Mouse (Mus musculus) natural killer cell, adult 2 months (primary cell): ENCODE measurements around the gene Nek6.
A peak's percentile ranks its signal among the peaks of the same experiment; 100 is the strongest.

Experiments used
- DNase-seq, 2 experiments: peaks; one replicate each; pipeline ENCODE4 v3.0.0; 2022; ENCODE audit warnings: low spot score in 2 of 2

Nek6 gene

GRCm38 (mm10) chr2:38511487-38512307, at the start of gene Nek6:
Nek6 (plus strand) TSS chr2:38511643.
- DNase-seq, result peak; percentile 57 to 62

GRCm38 (mm10) chr2:38462323-38462722, 49.1 kb upstream of the Nek6 start:
- DNase-seq, result no peak

GRCm38 (mm10) chr2:38468845-38469244, 42.6 kb upstream of the Nek6 start:
- DNase-seq, result no peak

- DNase-seq, result peak; percentile 48 to 68
Observed at GRCm38 (mm10) chr2:38471745-38472144, 39.7 kb upstream of the Nek6 start.

GRCm38 (mm10) chr2:38472829-38473228, 38.6 kb upstream of the Nek6 start:
- DNase-seq, result peak; percentile 50 to 69

- DNase-seq, result no peak
Observed at GRCm38 (mm10) chr2:38476871-38477496, 34.5 kb upstream of the Nek6 start.

- DNase-seq, result no peak
Observed at GRCm38 (mm10) chr2:38477497-38477873, 34.0 kb upstream of the Nek6 start.

- peak; percentile 19 to 38 for DNase-seq
Observed at GRCm38 (mm10) chr2:38478683-38479082, 32.8 kb upstream of the Nek6 start.

GRCm38 (mm10) chr2:38479541-38479940, 31.9 kb upstream of the Nek6 start:
- DNase-seq, result no peak

GRCm38 (mm10) chr2:38481166-38481778, 30.2 kb upstream of the Nek6 start:
- peak; percentile 52 to 60 for DNase-seq

- DNase-seq, result no peak
Observed at GRCm38 (mm10) chr2:38482122-38482521, 29.3 kb upstream of the Nek6 start.

GRCm38 (mm10) chr2:38483058-38483704, 28.3 kb upstream of the Nek6 start:
- peak in 1 of 2 experiments; percentile 5 for DNase-seq

- no peak for DNase-seq
Observed at GRCm38 (mm10) chr2:38484556-38484955, 26.9 kb upstream of the Nek6 start.

- no peak for DNase-seq
Observed at GRCm38 (mm10) chr2:38485409-38485808, 26.0 kb upstream of the Nek6 start.

GRCm38 (mm10) chr2:38485957-38486931, 25.2 kb upstream of the Nek6 start:
- no peak for DNase-seq

- no peak for DNase-seq
Observed at GRCm38 (mm10) chr2:38497594-38497993, 13.8 kb upstream of the Nek6 start.

- no peak for DNase-seq
Observed at GRCm38 (mm10) chr2:38501606-38502005, 9.8 kb upstream of the Nek6 start.

- DNase-seq, result no peak
Observed at GRCm38 (mm10) chr2:38502123-38502522, 9.3 kb upstream of the Nek6 start.

- no peak for DNase-seq
Observed at GRCm38 (mm10) chr2:38502747-38503146, 8.7 kb upstream of the Nek6 start.

- no peak for DNase-seq
Observed at GRCm38 (mm10) chr2:38504311-38504710, 7.1 kb upstream of the Nek6 start.

- no peak for DNase-seq
Observed at GRCm38 (mm10) chr2:38507181-38507580, 4.3 kb upstream of the Nek6 start.
